Mouse (Mus musculus) ES-E14 (cell line): ENCODE measurements around the gene Cdkn2d.

Experiments used
- CHD2 ChIP-seq: IDR thresholded peaks from 2 replicates; pipeline ENCODE4 v1.6.1; 2014; ENCODE audit warnings: mild to moderate bottlenecking, low read depth, low read length, inconsistent platforms
- ZC3H11A ChIP-seq: IDR thresholded peaks from 2 replicates; pipeline ENCODE4 v1.6.1; 2012; ENCODE audit warnings: low read depth, mild to moderate bottlenecking, inconsistent platforms, low read length, borderline replicate concordance

DNA sequence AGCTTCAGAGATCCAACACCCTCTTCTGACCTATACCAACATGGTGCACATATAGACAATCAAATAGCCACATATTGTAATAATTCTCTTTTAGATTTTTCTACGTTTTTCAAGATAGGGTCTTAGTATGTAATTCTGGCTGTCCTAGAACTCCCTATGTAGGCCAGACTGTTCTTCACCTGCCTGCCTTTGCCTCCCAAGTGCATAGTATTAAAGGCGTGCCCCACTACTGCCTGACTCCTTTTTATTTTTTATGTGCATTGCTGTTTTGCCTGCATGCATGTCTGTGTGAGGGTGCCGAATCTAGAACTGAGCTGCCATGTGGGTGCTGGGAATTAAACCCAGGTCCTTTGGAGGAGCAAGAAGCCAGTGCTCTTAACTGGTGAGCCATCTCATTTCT, 1.1 kb upstream of the Cdkn2d start:
- TF ChIP-seq ZC3H11A (no peak), CHD2 (no peak)
